Mouse (Mus musculus) heart, embryonic 14.5 days (tissue): ENCODE measurements around the gene Spag16. TPM values are rescaled to one million over a fixed set of nuclear protein-coding genes. Genes with fewer than 3 reads are reported as not detected.

ENCODE experiments used
- ATAC-seq: fragments of 200-750 bp; cut with Nextera tagmentation; 2 replicates; pipeline ENCODE4 v1.8.0; 2017; ENCODE audit warnings: low read depth, moderate TSS enrichment; ENCODE audit not compliant: insufficient number of reproducible peaks, insufficient read depth, low FRiP score
- H3K27ac ChIP-seq, 2 experiments: fragments of 200-500 bp in 1 of 2; fragments of 300-500 bp in 1 of 2; sonication (generic) in 1 of 2; replicated peaks in 1 of 2; 2 replicates each; pipeline ENCODE4 v1.5.1; 2012 to 2014; ENCODE audit warnings: low read depth in 2 of 2, low read length in 2 of 2, control low read depth in 1 of 2, mild to moderate bottlenecking in 1 of 2, mixed read lengths in 1 of 2; ENCODE audit not compliant: control insufficient read depth in 1 of 2, insufficient read depth in 1 of 2
- H3K27me3 ChIP-seq: fragments of 300-500 bp; sonication (generic); 2 replicates; pipeline ENCODE4 v1.6.1; 2014; ENCODE audit warnings: mild to moderate bottlenecking, low read length, control low read depth; ENCODE audit not compliant: control insufficient read depth, insufficient read depth
- H3K36me3 ChIP-seq: fragments of 300-500 bp; sonication (generic); 2 replicates; pipeline ENCODE4 v1.6.1; 2014; ENCODE audit warnings: mild to moderate bottlenecking, control low read depth, low read length, mixed read lengths; ENCODE audit not compliant: control insufficient read depth, insufficient read depth
- H3K4me1 ChIP-seq, 2 experiments: fragments of 200-500 bp in 1 of 2; fragments of 300-500 bp in 1 of 2; sonication (generic) in 1 of 2; 2 replicates each; pipeline ENCODE4 v1.6.1; 2012 to 2014; ENCODE audit warnings: low read length in 2 of 2, control low read depth in 1 of 2, mixed read lengths in 1 of 2; ENCODE audit not compliant: control insufficient read depth in 2 of 2, insufficient read depth in 2 of 2
- H3K4me2 ChIP-seq: fragments of 300-500 bp; sonication (generic); 2 replicates; pipeline ENCODE4 v1.6.1; 2014; ENCODE audit warnings: mild to moderate bottlenecking, low read length
- H3K4me3 ChIP-seq, 2 experiments: fragments of 200-500 bp in 1 of 2; fragments of 300-500 bp in 1 of 2; sonication (generic) in 1 of 2; 2 replicates each; pipeline ENCODE4 v1.5.1; 2012 to 2014; ENCODE audit warnings: low read length in 2 of 2, mild to moderate bottlenecking in 2 of 2, control low read depth in 1 of 2, low read depth in 1 of 2, moderate library complexity in 1 of 2; ENCODE audit not compliant: control insufficient read depth in 1 of 2, insufficient read depth in 1 of 2
- H3K9ac ChIP-seq: fragments of 300-500 bp; sonication (generic); 2 replicates; pipeline ENCODE4 v1.6.1; 2014; ENCODE audit warnings: mild to moderate bottlenecking, low read length
- H3K9me3 ChIP-seq: fragments of 300-500 bp; sonication (generic); 2 replicates; pipeline ENCODE4 v1.6.1; 2016; ENCODE audit warnings: low read length, control low read depth; ENCODE audit not compliant: control insufficient read depth
- WGBS: fragments of 180-500 bp; shearing (Covaris S2); extraction: QIAGEN DNeasy Blood & Tissue Kit; methylation state at CpG from one replicate; pipeline ENCODE4 v1.1.7; 2014; 5-methylcytosine and 5-hydroxymethylcytosine counted together
- polyA plus RNA-seq: library from polyadenylated mRNA; unstranded; fragments of >200 nt; fragmentation: Nextera tagmentation; extraction: Ambion mirVana; gene quantifications from 2 replicates; pipeline ENCODE4 v1.2.1, GENCODE M21; 2014

Gene Spag16
- polyA plus RNA-seq, 1 experiment from 2014 or later: 0.22 TPM

GRCm38 (mm10) chr1:70351371-70351770, 524.6 kb downstream of the Spag16 start:
- no peak overlapping the region for H3K9ac ChIP-seq
- no peak overlapping the region for H3K27ac ChIP-seq
- 72% methylated on average over 3 of the region's 3 CpGs for WGBS
- no peak overlapping the region for H3K4me3 ChIP-seq
- no peaks in the 10 kb centered on the region for H3K36me3 ChIP-seq
- H3K27me3 ChIP-seq: no peaks in the 10 kb centered on the region
- no peaks in the 10 kb centered on the region for H3K9me3 ChIP-seq
- no peak for ATAC-seq
- no peaks in the 10 kb centered on the region for H3K4me1 ChIP-seq
- H3K4me2 ChIP-seq: no peak overlapping the region

- H3K27me3 ChIP-seq: no peaks in the 10 kb centered on the region
- H3K27ac ChIP-seq: no peak overlapping the region
- no peaks in the 10 kb centered on the region for H3K36me3 ChIP-seq
- H3K9me3 ChIP-seq: no peaks in the 10 kb centered on the region
- ATAC-seq: no peak
- H3K4me2 ChIP-seq: no peak overlapping the region
- H3K4me1 ChIP-seq: no peaks in the 10 kb centered on the region
- H3K4me3 ChIP-seq: no peak overlapping the region
- no peak overlapping the region for H3K9ac ChIP-seq
These were observed 527.2 kb downstream of the Spag16 start for GRCm38 (mm10) chr1:70354014-70354413.

GRCm38 (mm10) chr1:70371721-70372120, 545.0 kb downstream of the Spag16 start:
- no peak overlapping the region for H3K27ac ChIP-seq

GRCm38 (mm10) chr1:70380096-70380495, 553.3 kb downstream of the Spag16 start:
- H3K4me1 ChIP-seq: no peaks in the 10 kb centered on the region
- H3K9ac ChIP-seq: no peak overlapping the region
- H3K27me3 ChIP-seq: no peaks in the 10 kb centered on the region
- WGBS: 84% methylated on average over 7 of the region's 7 CpGs
- H3K4me3 ChIP-seq: no peak overlapping the region
- ATAC-seq: no peak
- no peaks in the 10 kb centered on the region for H3K36me3 ChIP-seq
- H3K9me3 ChIP-seq: no peaks in the 10 kb centered on the region
- no peak overlapping the region for H3K27ac ChIP-seq
- no peak overlapping the region for H3K4me2 ChIP-seq

More at GRCm38 (mm10) chr1:70371721-70372120, 545.0 kb downstream of the Spag16 start:
- WGBS: 71% methylated on average over 4 of the region's 4 CpGs
- Histone ChIP-seq H3K4me2 (no peak overlapping the region), H3K27me3 (no peaks in the 10 kb centered on the region), H3K9me3 (no peaks in the 10 kb centered on the region), H3K4me3 (no peak overlapping the region), H3K36me3 (no peaks in the 10 kb centered on the region), H3K9ac (no peak overlapping the region), H3K4me1 (no peaks in the 10 kb centered on the region)
- no peak for ATAC-seq

- ATAC-seq: no peak
- Histone ChIP-seq H3K27me3 (no peaks in the 10 kb centered on the region), H3K4me1 (no peaks in the 10 kb centered on the region), H3K4me2 (no peak overlapping the region), H3K9me3 (no peaks in the 10 kb centered on the region), H3K9ac (no peak overlapping the region), H3K36me3 (no peaks in the 10 kb centered on the region), H3K27ac (no peak overlapping the region), H3K4me3 (no peak overlapping the region)
- WGBS: 67% methylated on average over 9 of the region's 9 CpGs
These were observed 615.7 kb downstream of the Spag16 start for GRCm38 (mm10) chr1:70442209-70443080.

- no peaks in the 10 kb centered on the region for H3K4me1 ChIP-seq
- ATAC-seq: no peak
- H3K27ac ChIP-seq: no peak overlapping the region
- no peak overlapping the region for H3K9ac ChIP-seq
- 86% methylated on average over 1 of the region's 1 CpGs for WGBS
- H3K36me3 ChIP-seq: no peaks in the 10 kb centered on the region
- no peaks in the 10 kb centered on the region for H3K9me3 ChIP-seq
- H3K4me3 ChIP-seq: no peak overlapping the region
- no peaks in the 10 kb centered on the region for H3K27me3 ChIP-seq
- H3K4me2 ChIP-seq: no peak overlapping the region
These were observed 653.1 kb downstream of the Spag16 start for GRCm38 (mm10) chr1:70479864-70480263.

- Histone ChIP-seq H3K4me2 (no peak overlapping the region), H3K4me1 (no peaks in the 10 kb centered on the region), H3K9ac (no peak overlapping the region), H3K9me3 (peaks cover 6% of the 10 kb centered on the region), H3K27me3 (no peaks in the 10 kb centered on the region), H3K36me3 (no peaks in the 10 kb centered on the region), H3K27ac (no peak overlapping the region), H3K4me3 (no peak overlapping the region)
- no peak for ATAC-seq
These were observed 692.1 kb downstream of the Spag16 start for GRCm38 (mm10) chr1:70518918-70519317.

GRCm38 (mm10) chr1:70527134-70527533, 700.4 kb downstream of the Spag16 start:
- Histone ChIP-seq H3K4me1 (peaks cover 0 to 10% of the 10 kb centered on the region in 2 experiments; a peak in 2 of 4 replicates), H3K4me2 (no peak overlapping the region), H3K9me3 (peaks cover 8% of the 10 kb centered on the region), H3K27me3 (no peaks in the 10 kb centered on the region), H3K4me3 (no peak overlapping the region), H3K36me3 (no peaks in the 10 kb centered on the region), H3K9ac (no peak overlapping the region), H3K27ac (no peak overlapping the region)
- no peak for ATAC-seq
- WGBS: 59% methylated on average over 2 of the region's 2 CpGs
